Mouse (Mus musculus) hindbrain, embryonic 11.5 days (tissue): ENCODE results near the gene Unc93a2. TPM values are rescaled to one million over a fixed set of nuclear protein-coding genes. Genes with fewer than 3 reads are reported as not detected.
"Not testable (repeated sequence)": the region's sequence is repeated elsewhere in the genome, so short reads cannot be mapped to it uniquely, and the experiment has no call there.

Source experiments
- ATAC-seq: fragments of 200-750 bp; cut with Nextera tagmentation; 2 replicates; pipeline ENCODE4 v1.8.0; 2017; ENCODE audit warnings: mild to moderate bottlenecking, moderate TSS enrichment, moderate library complexity; ENCODE audit not compliant: low FRiP score
- DNase-seq: peaks from one replicate; pipeline ENCODE4 v3.0.0-alpha.2; 2015; ENCODE audit warnings: low spot score
- H3K27ac ChIP-seq: fragments of 300-500 bp; sonication (generic); 2 replicates; pipeline ENCODE4 v1.5.1; 2014; ENCODE audit warnings: mild to moderate bottlenecking, low read depth, low read length
- H3K27me3 ChIP-seq: fragments of 300-500 bp; sonication (generic); 2 replicates; pipeline ENCODE4 v1.6.1; 2014; ENCODE audit warnings: mild to moderate bottlenecking, low read length, moderate library complexity, mixed read lengths; ENCODE audit not compliant: control insufficient read depth, insufficient read depth
- H3K36me3 ChIP-seq: fragments of 300-500 bp; sonication (generic); 2 replicates; pipeline ENCODE4 v1.6.1; 2014; ENCODE audit warnings: mild to moderate bottlenecking, low read length, moderate library complexity, mixed read lengths; ENCODE audit not compliant: control insufficient read depth, insufficient read depth
- H3K4me1 ChIP-seq: fragments of 300-500 bp; sonication (generic); replicated peaks from 2 replicates; pipeline ENCODE4 v1.6.1; 2014; ENCODE audit warnings: low read length, mixed read lengths; ENCODE audit not compliant: control insufficient read depth, insufficient read depth
- H3K4me2 ChIP-seq: fragments of 300-500 bp; sonication (generic); replicated peaks from 2 replicates; pipeline ENCODE4 v1.6.1; 2014; ENCODE audit warnings: mild to moderate bottlenecking, low read depth, low read length
- H3K4me3 ChIP-seq: fragments of 300-500 bp; sonication (generic); 2 replicates; pipeline ENCODE4 v1.5.1; 2014; ENCODE audit warnings: low read depth, low read length
- H3K9ac ChIP-seq: fragments of 300-500 bp; sonication (generic); 2 replicates; pipeline ENCODE4 v1.6.1; 2014; ENCODE audit warnings: low read depth, low read length
- H3K9me3 ChIP-seq: fragments of 300-500 bp; sonication (generic); 2 replicates; pipeline ENCODE4 v1.6.1; 2016; ENCODE audit warnings: low read length; ENCODE audit not compliant: control insufficient read depth
- WGBS: fragments of 180-500 bp; shearing (Covaris S2); extraction: QIAGEN DNeasy Blood & Tissue Kit; methylation state at CpG from one replicate; pipeline ENCODE4 v1.1.7; 2014; 5-methylcytosine and 5-hydroxymethylcytosine counted together
- polyA plus RNA-seq: library from polyadenylated mRNA; unstranded; fragments of >200 nt; fragmentation: Nextera tagmentation; extraction: Ambion mirVana; gene quantifications from 2 replicates; pipeline ENCODE4 v1.2.1, GENCODE M21; 2014

The Unc93a2 gene
- polyA plus RNA-seq, 1 experiment from 2014 or later: not detected

DNA sequence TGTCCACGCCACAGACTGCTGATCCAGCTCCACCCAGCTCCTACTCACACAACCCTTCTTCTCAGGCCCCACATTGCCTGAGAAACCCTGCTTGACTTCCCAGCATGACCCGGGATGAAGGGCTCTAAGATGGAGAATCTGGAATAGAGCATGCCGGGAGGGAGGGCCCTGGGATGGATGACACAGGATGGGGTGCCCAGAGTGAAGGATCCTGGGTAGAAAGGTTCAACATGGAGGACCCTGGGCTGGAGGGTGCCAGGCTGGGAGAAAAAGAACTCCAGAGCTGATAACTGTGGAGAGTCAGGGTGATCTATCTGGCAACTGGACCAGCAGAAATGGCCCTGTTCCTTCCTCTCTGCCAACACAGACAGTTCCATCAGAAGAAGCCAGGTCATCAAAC lies 19.6 kb downstream of the Unc93a2 start:
- H3K9ac ChIP-seq, H3K9me3 ChIP-seq, H3K4me3 ChIP-seq, DNase-seq, ATAC-seq, H3K4me1 ChIP-seq, H3K36me3 ChIP-seq, H3K27me3 ChIP-seq, H3K27ac ChIP-seq, H3K4me2 ChIP-seq: not testable (repeated sequence)
- no CpG with 5 or more reads among the region's 3 CpGs for WGBS

DNA sequence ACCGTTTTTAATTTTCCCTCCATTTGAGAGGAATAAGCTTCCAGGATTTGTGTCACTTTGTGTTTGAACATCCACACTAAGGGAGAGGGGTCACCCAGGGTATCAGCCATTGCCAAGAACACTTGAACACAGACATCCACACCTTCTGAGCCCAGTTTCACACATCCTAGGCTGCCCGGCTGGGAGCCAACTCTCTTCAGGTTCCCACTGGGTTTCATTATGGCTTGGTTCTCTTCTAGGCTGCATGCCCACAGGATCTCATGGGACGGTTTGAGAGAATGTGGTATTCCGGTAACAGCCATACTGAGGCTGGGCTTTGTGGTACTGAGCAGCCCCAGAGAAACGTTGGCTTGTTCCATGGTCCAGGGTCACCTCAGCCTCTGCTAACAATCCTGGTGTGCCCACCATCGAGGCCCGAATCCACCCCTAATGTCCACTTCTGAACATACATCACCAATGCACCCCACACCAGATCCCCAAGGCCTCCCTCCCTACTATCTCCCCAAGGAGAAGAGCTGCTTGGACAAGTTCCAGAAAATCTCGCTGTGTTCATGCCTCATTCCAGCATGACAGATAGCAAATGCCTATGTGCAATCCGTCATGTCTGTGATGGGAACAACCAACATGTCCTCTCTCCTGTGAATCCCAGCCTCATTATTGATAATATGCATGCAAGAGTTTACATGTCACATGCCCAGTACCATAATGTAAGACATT lies 24.4 kb downstream of the Unc93a2 start:
- WGBS: 77% methylated on average over 9 of the region's 9 CpGs
- not testable (repeated sequence) for H3K9me3 ChIP-seq, H3K9ac ChIP-seq, ATAC-seq, H3K4me3 ChIP-seq, DNase-seq, H3K4me2 ChIP-seq, H3K4me1 ChIP-seq, H3K27me3 ChIP-seq, H3K36me3 ChIP-seq, H3K27ac ChIP-seq

DNA sequence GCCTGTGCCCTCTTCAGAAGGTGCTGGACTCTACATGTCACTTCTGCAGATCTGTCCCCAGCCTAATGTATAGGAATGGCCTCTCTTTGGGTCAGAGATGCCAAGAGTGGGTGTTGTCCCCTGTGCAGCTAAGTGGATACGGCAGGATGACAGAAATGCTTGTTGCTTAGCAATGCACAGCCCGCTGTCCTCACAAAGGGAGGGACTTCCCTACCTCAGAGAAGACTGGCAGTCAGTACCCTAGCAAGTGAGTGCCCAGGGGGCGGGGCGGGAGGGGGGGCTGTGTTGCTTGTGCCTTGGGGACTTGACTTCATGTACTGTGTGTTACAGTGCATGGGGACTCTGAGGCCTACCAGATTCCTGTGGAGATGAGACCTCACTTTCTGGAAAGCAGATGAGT lies 25.5 kb downstream of the Unc93a2 start:
- not testable (repeated sequence) for DNase-seq, H3K4me2 ChIP-seq, ATAC-seq, H3K36me3 ChIP-seq, H3K27me3 ChIP-seq, H3K4me3 ChIP-seq, H3K27ac ChIP-seq, H3K4me1 ChIP-seq, H3K9me3 ChIP-seq, H3K9ac ChIP-seq
- whole genome bisulfite sequencing: 78% methylated on average over 4 of the region's 4 CpGs

DNA sequence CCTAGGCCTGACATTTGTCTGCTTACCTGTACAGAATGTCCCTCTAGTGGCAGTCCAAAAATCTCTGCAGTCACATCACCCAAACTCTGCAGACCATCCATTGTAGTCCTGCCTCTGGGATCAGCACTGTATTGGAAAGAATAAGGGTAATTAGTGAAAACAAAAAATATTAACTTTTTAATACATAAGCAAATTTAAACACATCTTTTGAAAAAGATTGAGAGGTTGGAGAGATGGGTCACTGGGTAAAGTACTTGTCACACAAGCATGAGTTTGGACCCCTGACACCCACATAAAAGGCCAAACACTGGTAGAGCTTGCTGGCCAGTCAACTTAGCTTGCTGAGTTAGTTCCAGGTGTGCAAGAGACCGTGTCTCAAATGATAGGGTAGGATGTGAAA lies 32.7 kb downstream of the Unc93a2 start, which contains the start of gene Ttll2:
Gene Ttll2, minus strand, starts transcription at position 101 of the 400 bp plus-strand sequence.
- H3K27ac ChIP-seq, H3K36me3 ChIP-seq, H3K27me3 ChIP-seq, H3K9ac ChIP-seq, H3K4me3 ChIP-seq, H3K4me1 ChIP-seq, DNase-seq, ATAC-seq, H3K9me3 ChIP-seq, H3K4me2 ChIP-seq: not testable (repeated sequence)
- no CpG with 5 or more reads among the region's 1 CpGs for WGBS

DNA sequence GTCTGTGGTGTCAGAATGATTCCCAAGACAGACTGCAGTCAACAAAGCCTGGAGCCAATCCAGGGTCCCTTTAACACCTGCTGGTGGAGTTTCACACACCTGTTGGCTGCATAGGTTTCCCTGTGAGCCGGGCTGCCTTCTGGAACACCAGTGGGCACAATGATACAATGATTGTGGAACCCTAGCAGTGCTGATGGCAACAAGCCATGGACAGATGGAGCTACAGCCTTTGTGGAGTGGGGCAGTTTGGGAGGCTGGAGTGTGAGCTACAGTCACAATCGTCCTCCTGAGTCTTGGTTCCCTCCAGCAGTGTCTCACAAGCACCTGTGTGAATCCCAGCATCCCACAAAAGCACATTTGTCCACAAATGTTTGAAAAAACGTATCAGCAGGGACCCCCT lies 36.5 kb downstream of the Unc93a2 start:
- H3K4me3 ChIP-seq, H3K4me2 ChIP-seq, H3K27ac ChIP-seq, H3K27me3 ChIP-seq, H3K36me3 ChIP-seq, H3K4me1 ChIP-seq, ATAC-seq, H3K9ac ChIP-seq, DNase-seq, H3K9me3 ChIP-seq: not testable (repeated sequence)
- 62% methylated on average over 2 of the region's 3 CpGs for WGBS

DNA sequence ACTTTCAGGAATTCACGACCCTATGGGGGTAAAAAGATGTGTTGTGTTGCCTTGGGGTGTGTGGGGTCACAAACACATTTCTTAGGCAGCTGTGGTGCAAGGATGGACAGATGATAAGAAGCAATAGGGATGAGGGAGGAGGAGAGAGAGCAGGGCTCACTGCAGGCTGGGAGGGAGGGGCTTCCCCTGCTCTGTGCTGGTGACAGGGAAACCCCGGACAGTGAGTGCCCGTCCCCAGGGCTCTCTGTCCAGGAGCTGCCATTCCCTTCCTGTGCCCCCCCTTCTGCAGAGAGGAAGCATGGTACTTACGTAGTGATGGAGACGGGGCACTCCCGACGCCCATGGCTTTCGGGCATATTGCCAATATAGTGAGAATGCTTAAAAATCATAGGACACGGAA lies 47.9 kb downstream of the Unc93a2 start:
- not testable (repeated sequence) for DNase-seq, H3K36me3 ChIP-seq, H3K27ac ChIP-seq, H3K4me3 ChIP-seq, H3K9ac ChIP-seq, H3K27me3 ChIP-seq, ATAC-seq, H3K4me2 ChIP-seq, H3K9me3 ChIP-seq, H3K4me1 ChIP-seq
- 84% methylated on average over 8 of the region's 9 CpGs for WGBS

DNA sequence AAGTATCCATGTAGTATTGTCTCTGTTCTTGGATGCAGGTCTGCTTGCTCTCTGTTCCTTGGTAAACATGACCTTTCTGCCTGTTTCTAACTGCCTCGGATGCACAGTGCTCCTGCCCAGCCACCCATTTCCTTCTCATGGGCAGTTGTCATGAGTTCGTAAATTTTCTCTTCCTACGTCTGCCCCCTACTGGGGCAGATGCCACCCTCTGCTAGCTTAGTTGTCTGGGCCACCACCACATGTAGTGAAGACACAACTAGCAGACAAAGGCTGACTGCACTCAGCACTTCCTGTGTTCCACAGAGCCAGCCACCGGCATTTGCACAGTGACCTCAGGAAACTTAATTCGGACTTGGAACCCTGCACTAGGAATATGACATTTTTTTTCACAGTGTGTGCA lies 52.5 kb downstream of the Unc93a2 start:
- not testable (repeated sequence) for H3K36me3 ChIP-seq, ATAC-seq, H3K9me3 ChIP-seq, H3K9ac ChIP-seq, H3K27ac ChIP-seq, DNase-seq, H3K27me3 ChIP-seq, H3K4me1 ChIP-seq, H3K4me3 ChIP-seq, H3K4me2 ChIP-seq
- 77% methylated on average over 2 of the region's 5 CpGs for WGBS

DNA sequence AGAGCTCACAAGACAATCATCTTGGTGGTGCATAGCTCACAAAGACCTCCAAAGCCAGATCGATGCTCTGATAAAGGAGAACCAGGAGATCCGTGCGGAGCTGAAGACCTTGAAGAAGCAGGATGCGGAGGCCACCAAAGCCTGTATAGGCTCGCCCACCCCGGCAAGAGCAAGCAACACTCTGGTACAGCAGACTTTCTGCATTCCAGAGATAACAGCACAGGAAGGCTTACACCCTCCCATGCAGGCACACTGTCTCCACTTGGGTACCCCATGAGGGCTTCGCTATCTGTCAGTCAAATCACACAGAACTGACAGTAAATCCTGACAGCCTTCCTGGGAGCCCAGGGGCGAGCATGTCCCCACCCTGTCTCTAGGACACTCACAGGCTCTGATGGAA lies 58.8 kb downstream of the Unc93a2 start:
- H3K36me3 ChIP-seq, ATAC-seq, H3K9ac ChIP-seq, H3K27me3 ChIP-seq, H3K27ac ChIP-seq, H3K4me3 ChIP-seq, H3K9me3 ChIP-seq, H3K4me2 ChIP-seq, DNase-seq, H3K4me1 ChIP-seq: not testable (repeated sequence)
- 94% methylated on average over 2 of the region's 8 CpGs for WGBS

DNA sequence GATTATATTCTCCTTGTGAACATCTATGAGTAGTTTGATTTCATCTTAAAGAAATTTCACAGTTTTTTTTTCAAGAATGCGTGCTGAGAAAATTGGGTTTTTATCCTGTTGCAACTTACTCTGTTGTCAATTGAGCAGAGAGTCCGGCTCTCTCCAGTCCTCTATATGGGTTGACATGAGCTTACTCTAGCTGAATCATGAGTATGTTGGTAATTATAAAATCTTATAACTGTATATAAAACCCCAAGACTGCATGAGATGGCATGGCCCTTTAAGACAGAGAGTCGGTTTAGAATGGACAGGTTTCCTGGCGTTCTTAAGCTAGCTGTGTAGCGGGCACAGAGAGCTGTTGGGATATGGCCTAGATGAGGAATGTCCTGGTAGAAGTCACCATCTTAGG lies 60.9 kb downstream of the Unc93a2 start, which contains the start of gene Tcp10a:
Gene Tcp10a, plus strand, starts transcription at position 301 of the 400 bp plus-strand sequence.
- not testable (repeated sequence) for H3K4me2 ChIP-seq, H3K36me3 ChIP-seq, H3K4me1 ChIP-seq, H3K9me3 ChIP-seq, H3K9ac ChIP-seq, DNase-seq, H3K27ac ChIP-seq, ATAC-seq, H3K27me3 ChIP-seq, H3K4me3 ChIP-seq
- 93% methylated on average over 3 of the region's 5 CpGs for WGBS
